Mouse (Mus musculus) kidney, embryonic 14.5 days (tissue): ENCODE measurements around the gene Catsperg1. TPM values are rescaled to one million over a fixed set of nuclear protein-coding genes. Genes with fewer than 3 reads are reported as not detected.

Source experiments
- ATAC-seq: fragments of 200-750 bp; cut with Nextera tagmentation; 2 replicates; pipeline ENCODE4 v1.8.0; 2017; ENCODE audit warnings: moderate number of reproducible peaks, mild to moderate bottlenecking, moderate TSS enrichment, moderate library complexity; ENCODE audit not compliant: low FRiP score, low TSS enrichment
- H3K27ac ChIP-seq: fragments of 300-500 bp; sonication (generic); 2 replicates; pipeline ENCODE4 v1.5.1; 2014; ENCODE audit warnings: low read depth, mild to moderate bottlenecking, low read length, moderate library complexity, mixed read lengths
- H3K27me3 ChIP-seq: fragments of 300-500 bp; sonication (generic); 2 replicates; pipeline ENCODE4 v1.6.1; 2014; ENCODE audit warnings: mild to moderate bottlenecking, low read length; ENCODE audit not compliant: control insufficient read depth, insufficient read depth
- H3K36me3 ChIP-seq: fragments of 300-500 bp; sonication (generic); 2 replicates; pipeline ENCODE4 v1.6.1; 2014; ENCODE audit warnings: low read length, mixed read lengths; ENCODE audit not compliant: control insufficient read depth, insufficient read depth
- H3K4me1 ChIP-seq: fragments of 300-500 bp; sonication (generic); 2 replicates; pipeline ENCODE4 v1.6.1; 2014; ENCODE audit warnings: low read length, mixed read lengths; ENCODE audit not compliant: control insufficient read depth, insufficient read depth
- H3K4me2 ChIP-seq: fragments of 300-500 bp; sonication (generic); replicated peaks from 2 replicates; pipeline ENCODE4 v1.6.1; 2014; ENCODE audit warnings: low read depth, mild to moderate bottlenecking, low read length
- H3K4me3 ChIP-seq: fragments of 300-500 bp; sonication (generic); 2 replicates; pipeline ENCODE4 v1.5.1; 2014; ENCODE audit warnings: mild to moderate bottlenecking, low read length
- H3K9ac ChIP-seq: fragments of 300-500 bp; sonication (generic); 2 replicates; pipeline ENCODE4 v1.6.1; 2014; ENCODE audit warnings: low read depth, mild to moderate bottlenecking, low read length, moderate library complexity
- H3K9me3 ChIP-seq: fragments of 300-500 bp; sonication (generic); 2 replicates; pipeline ENCODE4 v1.6.1; 2016; ENCODE audit warnings: low read length; ENCODE audit not compliant: control insufficient read depth
- WGBS: fragments of 180-500 bp; shearing (Covaris S2); extraction: QIAGEN DNeasy Blood & Tissue Kit; methylation state at CpG from one replicate; pipeline ENCODE4 v1.1.7; 2014; 5-methylcytosine and 5-hydroxymethylcytosine counted together
- polyA plus RNA-seq: library from polyadenylated mRNA; unstranded; fragments of >200 nt; fragmentation: Nextera tagmentation; extraction: Ambion mirVana; gene quantifications from 2 replicates; pipeline ENCODE4 v1.2.1, GENCODE M21; 2014

The Catsperg1 gene
- polyA plus RNA-seq, 1 experiment from 2014 or later = 0.97 TPM

DNA sequence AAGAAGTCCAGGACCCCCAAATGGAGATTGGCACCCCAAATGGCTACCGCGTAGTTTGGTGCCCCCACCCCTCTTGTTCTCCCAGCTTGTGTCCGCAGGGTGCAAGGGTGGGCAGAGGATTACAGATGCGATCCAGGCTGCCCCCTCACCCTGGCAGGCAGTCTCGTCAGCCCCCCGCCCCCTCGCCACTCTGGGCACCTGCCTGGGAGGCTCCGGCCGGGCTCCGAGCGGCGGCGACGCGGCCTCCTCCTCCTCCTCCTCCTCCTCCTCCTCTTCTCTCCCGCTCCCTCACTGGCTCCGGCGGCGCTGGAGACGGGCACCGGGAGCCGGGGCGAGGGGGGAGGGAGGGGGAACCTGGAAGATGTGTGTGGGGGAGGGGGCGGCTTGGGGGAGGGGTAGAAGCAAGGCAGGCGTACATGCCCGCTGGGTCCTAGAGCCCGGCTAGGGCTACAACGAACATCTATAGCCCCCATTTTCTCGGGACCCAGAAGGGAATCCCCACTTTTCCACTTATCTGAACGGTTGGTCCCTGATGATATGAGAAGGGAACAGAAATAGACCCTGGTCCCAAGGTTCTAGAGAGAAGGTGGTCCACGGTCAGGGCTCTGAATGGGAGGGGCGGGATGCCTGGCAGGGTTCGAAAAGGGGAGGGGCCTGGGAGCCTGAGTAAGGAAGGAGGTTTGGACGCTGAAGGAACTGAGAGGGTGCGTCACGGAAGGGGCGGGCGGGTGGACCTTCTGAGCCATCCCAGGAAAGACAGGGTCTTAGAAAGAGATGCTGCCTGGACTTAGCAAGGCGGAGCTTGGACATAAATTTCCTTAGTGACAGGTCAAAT is 44.4 kb downstream of the Catsperg1 start:
- peak overlapping the region; percentile 82 for H3K27ac ChIP-seq
- H3K36me3 ChIP-seq = peaks cover 11% of the 10 kb centered on the region
- peak; percentile 89 for ATAC-seq
- peaks cover 28% of the 10 kb centered on the region for H3K27me3 ChIP-seq
- peak overlapping the region; percentile 66 for H3K9ac ChIP-seq
- peak overlapping the region; percentile 77 for H3K4me2 ChIP-seq
- peaks cover 28% of the 10 kb centered on the region for H3K4me1 ChIP-seq
- H3K4me3 ChIP-seq = peak overlapping the region; percentile 65
- no peaks in the 10 kb centered on the region for H3K9me3 ChIP-seq
- WGBS = under 1% methylated on average over 28 of the region's 39 CpGs

DNA sequence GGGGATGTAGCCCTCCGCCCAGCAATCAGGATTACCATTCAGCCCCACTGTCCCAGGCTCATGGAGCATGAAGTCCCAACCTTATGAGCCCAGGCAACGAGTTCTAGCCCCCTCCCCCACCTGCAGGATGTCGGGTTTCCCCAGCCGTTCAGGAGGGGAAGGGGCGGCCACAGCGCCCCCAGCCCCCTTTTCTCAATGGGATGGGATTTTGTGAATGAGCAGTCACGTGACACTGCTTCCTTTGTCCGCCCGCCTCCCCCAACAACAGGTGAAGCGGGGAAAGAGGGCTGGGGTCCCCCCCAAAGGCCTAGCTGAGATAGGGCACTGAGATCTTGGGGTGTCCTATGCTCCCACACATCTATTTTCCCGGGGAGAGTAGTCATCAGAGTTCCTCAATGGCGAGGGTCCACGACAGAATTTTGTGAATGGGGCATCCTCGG is 45.0 kb downstream of the Catsperg1 start:
- Histone ChIP-seq H3K4me3 (peak overlapping the region; percentile 65), H3K4me1 (peaks cover 28% of the 10 kb centered on the region), H3K36me3 (peaks cover 5% of the 10 kb centered on the region), H3K9me3 (no peaks in the 10 kb centered on the region), H3K27me3 (peaks cover 25% of the 10 kb centered on the region), H3K27ac (peak overlapping the region; percentile 82), H3K9ac (peak overlapping the region; percentile 66), H3K4me2 (peak overlapping the region; percentile 77)
- no peak; the same call in 1 of the 2 replicates for ATAC-seq
- 0% methylated on average over 12 of the region's 14 CpGs for WGBS

DNA sequence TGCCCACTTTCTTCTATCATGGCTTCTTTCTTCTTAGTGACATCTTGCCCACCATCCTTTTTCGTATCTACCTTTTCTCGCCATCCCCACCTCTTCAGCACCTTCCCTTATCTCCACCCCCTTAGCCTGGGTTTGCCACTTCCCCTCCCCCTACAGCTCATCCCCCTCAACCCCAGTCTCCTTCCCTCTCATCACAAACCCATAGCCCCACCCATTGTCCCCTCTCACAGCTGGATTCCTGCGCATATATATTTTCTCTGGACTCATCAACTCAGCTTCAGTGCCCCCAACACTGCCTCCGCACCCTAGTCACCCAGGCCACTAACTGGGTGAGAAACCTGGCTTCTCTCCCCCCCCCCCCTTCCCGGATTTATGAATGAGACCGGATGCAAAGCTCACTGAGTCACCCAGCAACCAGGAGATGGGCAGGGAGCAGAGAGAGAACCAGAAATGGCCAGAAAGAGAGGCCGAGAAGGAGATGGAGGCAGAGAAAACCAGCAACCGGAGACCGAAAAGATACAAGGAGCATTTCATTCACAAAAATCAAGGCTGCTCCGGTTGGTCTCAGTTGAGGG is 45.6 kb downstream of the Catsperg1 start:
- peak overlapping the region; percentile 65 for H3K4me3 ChIP-seq
- no peak for ATAC-seq
- H3K27ac ChIP-seq = no peak overlapping the region
- H3K9ac ChIP-seq = peak overlapping the region; percentile 66
- WGBS = 5% methylated on average over 10 of the region's 10 CpGs
- H3K36me3 ChIP-seq = no peaks in the 10 kb centered on the region; the same call in 1 of the 2 replicates
- peaks cover 19% of the 10 kb centered on the region for H3K27me3 ChIP-seq
- H3K4me2 ChIP-seq = peak overlapping the region; percentile 77
- H3K9me3 ChIP-seq = no peaks in the 10 kb centered on the region
- H3K4me1 ChIP-seq = peaks cover 28% of the 10 kb centered on the region

DNA sequence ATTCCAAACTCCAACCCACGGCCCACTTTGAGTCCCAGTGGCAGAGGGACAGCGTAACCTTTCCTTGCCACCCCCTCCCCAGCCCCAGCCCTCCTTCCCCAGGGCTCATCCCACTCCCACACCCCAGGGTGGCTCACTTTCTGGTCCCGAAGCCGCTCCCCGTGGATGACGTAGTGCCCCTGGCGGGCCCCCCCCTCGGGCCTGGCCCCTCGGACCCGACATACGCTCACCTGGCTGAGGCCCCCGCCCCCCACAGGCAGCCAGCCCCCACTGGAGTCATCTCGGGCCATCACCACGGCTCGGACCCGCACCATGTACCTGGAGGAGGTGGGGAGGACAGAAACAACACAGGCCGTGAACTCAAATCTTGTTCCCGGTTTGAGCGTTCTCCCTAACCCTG is 46.2 kb downstream of the Catsperg1 start:
- WGBS = 19% methylated on average over 19 of the region's 19 CpGs
- H3K4me3 ChIP-seq = peak overlapping the region; percentile 65; the same call in 1 of the 2 replicates

DNA sequence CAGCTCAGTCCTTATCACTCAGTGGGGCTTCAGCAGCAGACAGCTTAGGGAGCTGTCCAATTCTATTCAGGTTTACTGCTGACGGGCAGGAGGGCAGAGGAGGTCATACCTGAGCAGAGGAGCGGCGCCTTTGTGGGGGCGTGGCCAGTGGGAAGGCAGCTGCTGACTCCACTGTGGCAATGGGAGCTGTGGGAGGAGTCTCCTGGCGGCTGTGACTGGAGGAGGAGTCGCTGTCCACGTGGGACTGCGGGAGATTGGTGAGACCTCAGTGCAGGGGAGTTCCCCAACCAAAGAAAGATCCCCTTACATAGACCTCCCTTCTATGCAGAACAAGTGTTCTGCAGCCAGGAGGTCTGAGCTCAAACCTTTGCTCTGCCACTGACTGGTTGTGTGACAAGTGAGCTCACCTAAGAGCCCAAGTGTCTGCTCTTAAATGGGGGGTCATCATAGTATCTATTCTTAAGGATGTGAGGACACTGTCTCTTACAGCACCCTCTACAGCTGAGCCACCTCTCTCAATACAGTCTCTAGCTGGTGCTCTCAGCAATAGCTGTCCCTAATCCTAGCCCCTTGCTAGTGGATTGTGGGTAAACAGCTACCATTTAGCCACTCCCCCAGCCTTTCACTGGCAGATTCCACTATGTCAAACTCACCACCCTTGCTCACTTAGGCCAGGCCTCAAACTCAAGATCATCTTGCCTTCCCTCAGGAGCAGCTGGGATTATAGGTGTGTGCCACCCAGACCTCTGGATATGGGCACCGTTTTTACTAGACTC is 50.9 kb downstream of the Catsperg1 start:
- Histone ChIP-seq H3K4me3 (no peak overlapping the region), H3K4me2 (no peak overlapping the region)

More for the DNA sequence above, 46.2 kb downstream of the Catsperg1 start:
- H3K4me2 ChIP-seq = peak overlapping the region; percentile 77
- H3K27ac ChIP-seq = no peak overlapping the region
- peaks cover 13% of the 10 kb centered on the region for H3K27me3 ChIP-seq
- no peak for ATAC-seq
- no peak overlapping the region for H3K9ac ChIP-seq
- H3K9me3 ChIP-seq = no peaks in the 10 kb centered on the region
- H3K4me1 ChIP-seq = peaks cover 28% of the 10 kb centered on the region
- H3K36me3 ChIP-seq = no peaks in the 10 kb centered on the region; the same call in 1 of the 2 replicates

DNA sequence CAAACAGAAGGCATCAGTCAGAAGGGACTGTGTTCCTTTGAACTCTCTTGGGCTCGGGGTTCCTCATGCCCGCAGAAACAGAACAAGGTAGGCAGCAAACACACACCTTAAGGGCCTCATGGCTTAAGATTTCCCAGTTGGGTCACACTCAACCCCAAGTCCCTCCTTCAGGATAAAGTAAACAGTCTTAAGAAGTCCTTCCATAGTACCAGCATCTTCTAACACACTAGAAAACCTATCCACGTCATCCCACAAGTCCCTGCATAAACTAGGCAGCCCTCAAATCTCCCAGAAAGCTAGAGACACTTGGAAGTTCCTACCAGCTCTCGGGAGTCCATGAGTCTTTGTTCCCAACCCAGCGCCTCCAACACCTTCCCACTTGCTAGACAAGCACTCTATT is 51.5 kb downstream of the Catsperg1 start:
- Histone ChIP-seq H3K27me3 (0 out of 2 replicates have a peak, but pooled peaks cover 4% of the 10 kb centered on the region), H3K4me3 (no peak overlapping the region), H3K4me1 (no peaks in the 10 kb centered on the region), H3K9ac (no peak overlapping the region), H3K27ac (no peak overlapping the region), H3K4me2 (no peak overlapping the region), H3K36me3 (peaks cover 4% of the 10 kb centered on the region; the same call in 1 of the 2 replicates), H3K9me3 (no peaks in the 10 kb centered on the region)
- WGBS = 80% methylated on average over 5 of the region's 5 CpGs
- no peak for ATAC-seq

More for the DNA sequence above, 50.9 kb downstream of the Catsperg1 start:
- Histone ChIP-seq H3K9ac (no peak overlapping the region), H3K9me3 (no peaks in the 10 kb centered on the region), H3K4me1 (peaks cover 4% of the 10 kb centered on the region; the same call in 1 of the 2 replicates), H3K27me3 (0 out of 2 replicates have a peak, but pooled peaks cover 6% of the 10 kb centered on the region), H3K36me3 (peaks cover 4% of the 10 kb centered on the region; the same call in 1 of the 2 replicates), H3K27ac (no peak overlapping the region)
- 14% methylated on average over 9 of the region's 9 CpGs for WGBS
- ATAC-seq = peak; percentile 79

DNA sequence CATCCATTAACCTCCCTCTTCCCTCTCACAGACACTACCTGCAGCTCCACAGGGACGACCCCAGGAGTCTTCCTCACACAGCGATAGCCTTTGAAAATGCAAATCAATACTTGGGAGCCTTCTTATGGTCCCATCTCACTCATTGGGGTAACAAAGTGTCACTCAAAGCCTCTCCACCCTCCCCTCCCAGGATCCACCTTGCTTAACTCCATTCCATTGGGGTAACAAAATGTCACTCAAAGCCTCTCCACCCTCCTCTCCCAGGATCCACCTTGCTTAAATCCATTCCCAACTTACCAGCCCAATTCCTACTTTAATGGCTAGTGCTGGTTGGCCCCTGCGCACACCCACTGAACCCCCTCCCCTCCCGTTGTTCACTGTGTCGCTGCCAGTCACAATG is 55.6 kb downstream of the Catsperg1 start:
- Histone ChIP-seq H3K9me3 (no peaks in the 10 kb centered on the region), H3K36me3 (peaks cover 4% of the 10 kb centered on the region; the same call in 1 of the 2 replicates), H3K9ac (no peak overlapping the region), H3K27ac (no peak overlapping the region), H3K4me3 (no peak overlapping the region), H3K4me2 (no peak overlapping the region), H3K27me3 (0 out of 2 replicates have a peak, but pooled peaks cover 4% of the 10 kb centered on the region), H3K4me1 (no peaks in the 10 kb centered on the region)
- ATAC-seq = no peak
- WGBS = 2% methylated on average over 5 of the region's 5 CpGs

DNA sequence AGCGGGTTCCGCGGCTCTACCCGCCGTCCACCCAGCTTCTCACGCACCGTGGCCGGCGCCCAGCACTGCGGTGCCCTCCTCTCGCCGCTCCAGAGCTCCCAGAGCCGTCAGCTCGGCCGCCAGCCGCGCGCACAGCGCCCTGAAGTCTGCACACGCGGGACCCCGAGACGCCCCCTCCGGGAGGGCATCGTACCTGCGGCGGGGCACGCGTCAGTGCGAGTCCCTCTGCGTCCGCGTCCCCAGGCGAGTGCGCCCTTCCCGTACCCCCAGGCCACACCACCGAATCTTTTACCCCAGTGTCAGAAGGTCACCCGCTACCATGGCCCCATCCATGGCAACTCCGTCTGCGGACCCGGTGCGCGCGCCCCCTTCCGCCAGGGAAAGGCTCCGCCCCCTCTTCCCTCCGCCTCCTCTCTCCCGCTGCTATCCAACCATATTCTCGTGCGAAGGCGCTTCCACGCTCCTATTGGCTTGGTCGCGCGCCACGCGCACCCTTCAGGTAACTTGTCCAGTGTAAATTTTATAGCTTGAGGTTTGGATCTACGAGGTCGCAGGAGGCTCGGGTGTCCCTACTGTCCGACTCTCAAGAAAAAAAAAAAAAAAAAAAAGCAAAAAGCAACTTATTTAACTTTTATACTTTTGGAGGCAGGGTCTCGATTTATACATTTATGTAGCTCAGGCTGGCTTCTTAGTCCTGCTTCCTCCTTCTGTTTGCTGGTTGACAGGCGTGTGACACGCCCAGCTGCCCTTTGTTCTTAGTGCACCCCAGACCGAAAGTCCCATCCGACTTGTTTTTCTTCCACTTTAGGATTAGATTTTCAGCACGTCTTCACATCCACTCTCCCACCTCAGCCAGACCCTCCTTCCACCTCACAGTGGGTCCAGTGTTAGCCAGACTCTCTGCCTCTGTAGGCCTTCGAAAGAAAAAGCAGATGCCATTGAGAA is 57.7 kb downstream of the Catsperg1 start, which contains the start of gene Fam98c:
Fam98c (minus strand) TSS at position 397 of the 945 bp plus-strand sequence.
- peak within 1 kb of the TSS; percentile 77 for H3K9ac ChIP-seq

More for the DNA sequence above, 57.7 kb downstream of the Catsperg1 start, which contains the start of gene Fam98c:
- Histone ChIP-seq H3K9me3 (no peaks in the 10 kb centered on the region), H3K27ac (peak within 1 kb of the TSS; percentile 78), H3K4me2 (peak within 1 kb of the TSS; percentile 98), H3K4me3 (peak within 1 kb of the TSS; percentile 88), H3K36me3 (no peaks in the 10 kb centered on the region), H3K27me3 (0 out of 2 replicates have a peak, but pooled peaks cover 4% of the 10 kb centered on the region), H3K4me1 (no peaks in the 10 kb centered on the region)
- ATAC-seq = peak; percentile 84
- 4% methylated on average over 63 of the region's 68 CpGs for WGBS
